In the genomic region with DNA sequence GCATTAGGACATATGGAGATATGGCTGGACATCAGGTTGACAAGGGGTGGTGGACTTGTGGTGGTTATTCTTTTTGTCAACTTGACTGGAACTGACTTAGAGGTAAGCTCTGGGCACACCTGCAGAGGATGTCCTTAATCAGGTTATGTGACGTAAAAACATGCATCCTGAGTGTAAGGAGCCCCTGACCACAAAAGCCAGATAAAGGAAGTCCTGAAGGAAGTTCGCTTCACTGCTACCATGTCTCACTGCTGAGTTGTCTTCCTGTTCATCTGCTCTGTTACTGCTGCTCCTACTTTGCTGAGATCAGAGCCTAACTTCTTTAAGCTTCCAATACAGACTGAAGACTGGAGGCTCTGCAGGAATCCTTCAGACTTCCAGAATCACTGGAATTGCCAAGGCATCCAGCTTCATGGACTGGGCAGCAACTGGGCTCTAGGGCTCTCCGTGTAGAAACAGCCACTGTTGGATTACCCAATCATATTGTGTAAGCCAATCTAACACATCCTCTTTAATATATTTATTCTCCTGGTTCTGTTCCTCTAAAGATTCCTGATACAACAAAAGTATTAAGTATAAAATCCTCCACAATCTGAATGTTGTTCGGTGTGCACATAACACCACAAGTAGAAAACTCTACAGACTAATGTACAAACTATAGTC, we compare ENCODE assay signal across 14 mouse cellular contexts.
A peak's percentile ranks its signal among the peaks of the same experiment; 100 is the strongest.
DNase-seq lines count a peak whose midpoint lies in the region.
"Had no signal": no experiment of that assay in that cellular context is flagged by ENCODE, and none has a peak within 500 bp of the region (broad histone marks: within the 10 kb centered on the region; RNA-seq: fewer than 3 reads in every experiment).

No protein-coding gene starts in this region.

- no peaks in the 10 kb centered on the region for H3K27me3 ChIP-seq in forebrain, embryonic 10.5 days (ENCODE audit: poor library complexity, severe bottlenecking)
- H3K27me3 ChIP-seq: hindbrain, embryonic 12.5 days; limb, embryonic 15.5 days; neural tube, embryonic 13.5 days; Patski had no signal

- DNase-seq in B cell, adult 2 months = peak; percentile 64 to 69
- peak; percentile 2 to 18 for DNase-seq in CD8-positive naive resting alpha-beta T cell, adult 2 months (ENCODE audit: low read depth in 2 of 2, low spot score in 2 of 2)
- DNase-seq in induced T-regulatory cell, adult 2 months (ENCODE audit: low read depth) = peak; percentile 52
- peak; percentile 17 to 66 for DNase-seq in thymus, adult 18-20 months
- no peak for DNase-seq in urinary bladder, postnatal 10 days (ENCODE audit: low spot score)
- no peak for DNase-seq in forebrain, embryonic 10.5 days (ENCODE audit: extremely low spot score, low spot score)
- DNase-seq in ovary, postnatal 10 days (ENCODE audit: low spot score) = no peak
- DNase-seq: cerebellum, adult 9-10 months; kidney, adult 9 months had no signal

- no peak overlapping the region for H3K27ac ChIP-seq in forebrain, embryonic 10.5 days
- H3K27ac ChIP-seq: hindbrain, embryonic 12.5 days; limb, embryonic 15.5 days; midbrain, embryonic 10.5 days; neural tube, embryonic 13.5 days had no signal

- H3K4me1 ChIP-seq in forebrain, embryonic 10.5 days = no peaks in the 10 kb centered on the region
- H3K4me1 ChIP-seq: hindbrain, embryonic 12.5 days; limb, embryonic 15.5 days; midbrain, embryonic 10.5 days; neural tube, embryonic 13.5 days had no signal

- no peaks in the 10 kb centered on the region for H3K9me3 ChIP-seq in forebrain, embryonic 10.5 days
- H3K9me3 ChIP-seq: hindbrain, embryonic 12.5 days; limb, embryonic 15.5 days; midbrain, embryonic 10.5 days; neural tube, embryonic 13.5 days had no signal

- no peaks in the 10 kb centered on the region for H3K36me3 ChIP-seq in forebrain, embryonic 10.5 days (replicated peaks)
- H3K36me3 ChIP-seq: hindbrain, embryonic 12.5 days; limb, embryonic 15.5 days; midbrain, embryonic 10.5 days; neural tube, embryonic 13.5 days had no signal

- no peak overlapping the region for H3K4me3 ChIP-seq in forebrain, embryonic 10.5 days
- H3K4me3 ChIP-seq: hindbrain, embryonic 12.5 days; limb, embryonic 15.5 days; midbrain, embryonic 10.5 days; neural tube, embryonic 13.5 days had no signal

- WGBS in forebrain, embryonic 10.5 days = 92% methylated on average over 4 of the region's 4 CpGs

Comparison
In these comparisons a context has a peak if more than half of its experiments do, and no peak if none do; other contexts are left out.
1. DNase-seq: peak in B cell, adult 2 months (2 of 2), CD8-positive naive resting alpha-beta T cell, adult 2 months (2 of 2), induced T-regulatory cell, adult 2 months (single experiment) and thymus, adult 18-20 months (2 of 2); none in urinary bladder, postnatal 10 days (single experiment), forebrain, embryonic 10.5 days (single experiment) and ovary, postnatal 10 days (single experiment).